Mouse (Mus musculus): ENCODE measurements at regions not wholly inside any gene's neighbourhood (a gene's known extent, or its start where the extent isn't known, plus 50 kb on each side); places are given as distances from the start of the nearest gene placed in this dataset.
"Not testable (repeated sequence)": the region's sequence is repeated elsewhere in the genome, so short reads cannot be mapped to it uniquely, and the experiment has no call there.

- Histone ChIP-seq H3K9ac (no peak overlapping the region), H3K36me3 (no peaks in the 10 kb centered on the region), H3K4me3 (no peak overlapping the region), H3K4me1 (replicated peaks) (0 out of 2 replicates have a peak, but pooled peaks cover 3% of the 10 kb centered on the region), H3K4me2 (no peak overlapping the region), H3K27ac (replicated peaks) (no peak overlapping the region; the same call in 1 of the 2 replicates), H3K9me3 (no peaks in the 10 kb centered on the region), H3K27me3 (no peaks in the 10 kb centered on the region)
- WGBS: 81% methylated on average over 11 of the region's 11 CpGs
- ATAC-seq (ENCODE audit: low read depth): no peak
Measured at GRCm38 (mm10) chr13:103612720-103613332, 161.6 kb downstream of the Srek1 start.

GRCm38 (mm10) chr13:103602302-103602701 lies 172.1 kb downstream of the Srek1 start:
- H3K9ac ChIP-seq: no peak overlapping the region
- no peaks in the 10 kb centered on the region for H3K9me3 ChIP-seq
- ATAC-seq (ENCODE audit: low read depth): no peak
- H3K4me1 ChIP-seq (replicated peaks): no peaks in the 10 kb centered on the region
- no peaks in the 10 kb centered on the region for H3K36me3 ChIP-seq
- no peak overlapping the region for H3K27ac ChIP-seq (replicated peaks)
- WGBS: 91% methylated on average over 5 of the region's 5 CpGs
- no peak overlapping the region for H3K4me2 ChIP-seq
- no peaks in the 10 kb centered on the region for H3K27me3 ChIP-seq
- H3K4me3 ChIP-seq: no peak overlapping the region

GRCm38 (mm10) chr13:103592371-103592770 lies 182.0 kb downstream of the Srek1 start:
- Histone ChIP-seq H3K4me3 (no peak overlapping the region), H3K27me3 (no peaks in the 10 kb centered on the region), H3K4me1 (replicated peaks) (no peaks in the 10 kb centered on the region), H3K27ac (replicated peaks) (no peak overlapping the region), H3K36me3 (no peaks in the 10 kb centered on the region), H3K9ac (no peak overlapping the region), H3K9me3 (no peaks in the 10 kb centered on the region), H3K4me2 (no peak overlapping the region)
- WGBS: 86% methylated on average over 16 of the region's 16 CpGs
- no peak for ATAC-seq (ENCODE audit: low read depth)

GRCm38 (mm10) chr13:103591874-103592273 lies 182.5 kb downstream of the Srek1 start:
- Histone ChIP-seq H3K27ac (replicated peaks) (no peak overlapping the region), H3K4me1 (replicated peaks) (no peaks in the 10 kb centered on the region), H3K9ac (no peak overlapping the region), H3K27me3 (no peaks in the 10 kb centered on the region), H3K4me2 (no peak overlapping the region), H3K9me3 (no peaks in the 10 kb centered on the region), H3K36me3 (no peaks in the 10 kb centered on the region), H3K4me3 (no peak overlapping the region)
- no peak for ATAC-seq (ENCODE audit: low read depth)
- WGBS: 90% methylated on average over 6 of the region's 6 CpGs

- H3K36me3 ChIP-seq; H3K9ac ChIP-seq; H3K4me3 ChIP-seq; H3K27ac ChIP-seq (replicated peaks); H3K4me2 ChIP-seq; H3K9me3 ChIP-seq; H3K27me3 ChIP-seq; ATAC-seq (ENCODE audit: low read depth); H3K4me1 ChIP-seq (replicated peaks): not testable (repeated sequence)
- WGBS: 66% methylated on average over 7 of the region's 7 CpGs
Measured at GRCm38 (mm10) chr13:103591381-103591780, 183.0 kb downstream of the Srek1 start.

- Histone ChIP-seq H3K4me3 (no peak overlapping the region), H3K27me3 (no peaks in the 10 kb centered on the region), H3K36me3 (no peaks in the 10 kb centered on the region), H3K4me2 (no peak overlapping the region), H3K9me3 (no peaks in the 10 kb centered on the region), H3K4me1 (replicated peaks) (no peaks in the 10 kb centered on the region), H3K27ac (replicated peaks) (no peak overlapping the region), H3K9ac (no peak overlapping the region)
- no peak for ATAC-seq (ENCODE audit: low read depth)
- WGBS: 92% methylated on average over 5 of the region's 5 CpGs
Measured at GRCm38 (mm10) chr13:103589646-103590045, 184.8 kb downstream of the Srek1 start.

GRCm38 (mm10) chr13:103576856-103577255 lies 197.6 kb downstream of the Srek1 start:
- Histone ChIP-seq H3K4me1 (replicated peaks) (no peaks in the 10 kb centered on the region; the same call in 1 of the 2 replicates), H3K27me3 (no peaks in the 10 kb centered on the region), H3K9ac (no peak overlapping the region), H3K36me3 (no peaks in the 10 kb centered on the region), H3K9me3 (no peaks in the 10 kb centered on the region), H3K4me2 (no peak overlapping the region), H3K27ac (replicated peaks) (no peak overlapping the region), H3K4me3 (no peak overlapping the region)
- ATAC-seq (ENCODE audit: low read depth): no peak
- WGBS: 31% methylated on average over 4 of the region's 4 CpGs

GRCm38 (mm10) chr13:103564715-103565114 lies 209.7 kb downstream of the Srek1 start:
- H3K27me3 ChIP-seq: no peaks in the 10 kb centered on the region
- peaks cover 22% of the 10 kb centered on the region for H3K4me1 ChIP-seq (replicated peaks)
- no peak overlapping the region for H3K4me3 ChIP-seq
- no peak overlapping the region for H3K9ac ChIP-seq
- WGBS: 76% methylated on average over 8 of the region's 8 CpGs
- no peaks in the 10 kb centered on the region for H3K36me3 ChIP-seq
- ATAC-seq (ENCODE audit: low read depth): no peak
- no peaks in the 10 kb centered on the region for H3K9me3 ChIP-seq
- no peak overlapping the region for H3K27ac ChIP-seq (replicated peaks)
- no peak overlapping the region for H3K4me2 ChIP-seq

- Histone ChIP-seq H3K36me3 (no peaks in the 10 kb centered on the region), H3K4me3 (no peak overlapping the region), H3K27ac (replicated peaks) (peak overlapping the region; percentile 46; the same call in 1 of the 2 replicates), H3K4me1 (replicated peaks) (peaks cover 22% of the 10 kb centered on the region), H3K9ac (no peak overlapping the region), H3K9me3 (no peaks in the 10 kb centered on the region), H3K4me2 (peak overlapping the region; percentile 30), H3K27me3 (no peaks in the 10 kb centered on the region)
- peak; percentile 77 for ATAC-seq (ENCODE audit: low read depth)
- WGBS: 55% methylated on average over 26 of the region's 26 CpGs
Measured at GRCm38 (mm10) chr13:103561795-103562705, 212.4 kb downstream of the Srek1 start.

GRCm38 (mm10) chr13:103558915-103559314 lies 215.5 kb downstream of the Srek1 start:
- H3K27ac ChIP-seq (replicated peaks): no peak overlapping the region
- H3K4me3 ChIP-seq: no peak overlapping the region
- no peaks in the 10 kb centered on the region for H3K27me3 ChIP-seq
- H3K4me1 ChIP-seq (replicated peaks): peaks cover 22% of the 10 kb centered on the region
- ATAC-seq (ENCODE audit: low read depth): no peak
- no peaks in the 10 kb centered on the region for H3K36me3 ChIP-seq
- H3K9me3 ChIP-seq: no peaks in the 10 kb centered on the region
- 74% methylated on average over 3 of the region's 3 CpGs for WGBS
- no peak overlapping the region for H3K9ac ChIP-seq
- no peak overlapping the region for H3K4me2 ChIP-seq

GRCm38 (mm10) chr13:103539577-103539976 lies 205.3 kb upstream of the Mast4 start:
- Histone ChIP-seq H3K27me3 (no peaks in the 10 kb centered on the region), H3K9me3 (no peaks in the 10 kb centered on the region), H3K4me3 (no peak overlapping the region), H3K4me2 (no peak overlapping the region), H3K36me3 (no peaks in the 10 kb centered on the region), H3K27ac (replicated peaks) (no peak overlapping the region), H3K4me1 (replicated peaks) (peaks cover 10% of the 10 kb centered on the region), H3K9ac (no peak overlapping the region)
- 58% methylated on average over 10 of the region's 10 CpGs for WGBS
- ATAC-seq (ENCODE audit: low read depth): no peak

GRCm38 (mm10) chr13:103513825-103514224 lies 179.5 kb upstream of the Mast4 start:
- Histone ChIP-seq H3K36me3 (no peaks in the 10 kb centered on the region), H3K27me3 (no peaks in the 10 kb centered on the region), H3K4me2 (no peak overlapping the region), H3K9ac (no peak overlapping the region), H3K4me1 (replicated peaks) (no peaks in the 10 kb centered on the region), H3K4me3 (no peak overlapping the region), H3K9me3 (no peaks in the 10 kb centered on the region; the same call in 1 of the 2 replicates), H3K27ac (replicated peaks) (no peak overlapping the region)
- 59% methylated on average over 1 of the region's 1 CpGs for WGBS
- ATAC-seq (ENCODE audit: low read depth): no peak
